Mouse (Mus musculus) urinary bladder, postnatal 14 days (tissue): ENCODE results near the gene Map4k2.
"Not testable (repeated sequence)": the region's sequence is repeated elsewhere in the genome, so short reads cannot be mapped to it uniquely, and the experiment has no call there.

Experiments
- DNase-seq: peaks from one replicate; pipeline ENCODE4 v3.0.0; 2021; ENCODE audit warnings: low spot score

Map4k2 gene

DNA sequence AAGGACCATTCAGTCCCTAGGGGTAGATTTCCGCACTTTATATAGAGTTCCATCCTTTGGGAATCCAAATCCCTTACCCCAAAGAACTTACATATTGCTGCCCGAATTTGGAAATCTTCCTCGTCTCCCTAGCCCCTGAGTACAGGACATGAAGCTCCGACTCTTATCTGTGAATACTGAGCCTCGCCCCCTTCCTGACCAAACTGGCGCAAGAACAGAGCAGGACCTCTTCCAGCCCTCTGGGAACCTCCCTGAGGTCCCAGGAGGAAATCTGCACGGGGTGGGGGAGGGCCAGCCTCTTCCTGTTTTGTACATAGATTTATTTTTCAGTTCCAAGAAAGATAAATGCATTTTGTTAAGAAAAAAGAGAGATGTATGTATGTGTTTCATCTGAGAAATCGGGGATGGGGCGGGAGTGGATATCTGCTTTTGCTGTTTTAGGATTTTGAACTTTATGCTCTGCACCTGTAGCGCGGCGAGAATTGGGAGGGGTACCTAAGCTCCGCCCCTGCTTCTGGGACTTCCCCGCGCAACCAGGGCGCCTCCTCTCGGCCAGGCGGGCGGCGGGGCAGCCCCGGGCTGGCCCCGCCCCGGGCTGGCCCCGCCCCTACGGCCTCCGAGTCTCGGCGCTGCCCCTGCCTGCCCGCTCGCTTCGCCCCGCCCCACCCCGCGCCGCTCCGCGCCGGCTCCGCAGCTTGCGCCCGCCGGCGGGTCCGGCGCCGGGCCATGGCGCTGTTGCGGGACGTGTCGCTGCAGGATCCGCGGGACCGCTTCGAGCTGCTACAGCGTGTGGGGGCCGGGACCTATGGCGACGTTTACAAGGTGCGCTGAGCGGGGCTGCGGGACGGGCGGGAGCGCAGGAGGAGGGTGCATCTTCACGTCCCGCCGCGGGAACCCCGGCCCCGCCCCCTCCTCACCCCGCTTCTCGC is at the start of gene Map4k2:
Gene Map4k2 (plus strand): TSS at position 612 of the 929 bp plus-strand sequence.
- peak; percentile 90 for DNase-seq

DNA sequence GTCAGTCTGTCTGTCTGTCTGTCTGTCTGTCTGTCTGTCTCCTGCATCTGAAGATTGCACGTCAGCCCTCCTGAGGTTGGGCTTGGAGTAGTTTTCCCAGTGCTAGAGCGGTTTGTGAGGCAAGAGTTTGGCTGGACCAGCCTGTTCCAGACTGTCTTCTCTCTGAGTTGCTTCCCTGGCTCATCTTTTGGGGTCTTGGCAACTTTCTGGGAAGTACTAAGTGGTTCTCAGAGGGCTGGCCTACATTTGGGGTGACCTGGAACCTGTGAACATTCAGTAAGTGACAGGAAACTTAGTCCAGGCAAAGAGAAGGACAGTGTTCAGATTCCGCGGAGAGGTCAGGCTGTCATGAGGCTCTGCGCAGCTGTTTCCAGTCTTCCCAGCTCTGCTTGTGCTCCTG is 48.7 kb upstream of the Map4k2 start:
- no peak for DNase-seq

DNA sequence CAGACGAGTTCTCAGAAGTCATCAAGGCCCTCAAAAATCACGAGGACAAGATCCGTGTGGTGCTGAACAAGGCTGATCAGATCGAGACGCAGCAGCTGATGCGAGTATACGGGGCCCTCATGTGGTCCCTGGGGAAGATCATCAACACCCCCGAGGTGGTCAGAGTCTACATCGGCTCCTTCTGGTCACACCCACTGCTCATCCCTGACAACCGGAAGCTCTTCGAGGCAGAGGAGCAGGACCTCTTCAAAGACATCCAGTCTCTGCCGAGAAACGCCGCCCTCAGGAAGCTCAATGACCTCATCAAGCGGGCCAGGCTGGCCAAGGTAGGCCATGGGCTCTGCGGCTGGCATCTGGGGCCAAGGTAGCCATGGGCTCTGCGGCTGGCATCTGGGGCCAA is 46.6 kb upstream of the Map4k2 start:
- no peak for DNase-seq

DNA sequence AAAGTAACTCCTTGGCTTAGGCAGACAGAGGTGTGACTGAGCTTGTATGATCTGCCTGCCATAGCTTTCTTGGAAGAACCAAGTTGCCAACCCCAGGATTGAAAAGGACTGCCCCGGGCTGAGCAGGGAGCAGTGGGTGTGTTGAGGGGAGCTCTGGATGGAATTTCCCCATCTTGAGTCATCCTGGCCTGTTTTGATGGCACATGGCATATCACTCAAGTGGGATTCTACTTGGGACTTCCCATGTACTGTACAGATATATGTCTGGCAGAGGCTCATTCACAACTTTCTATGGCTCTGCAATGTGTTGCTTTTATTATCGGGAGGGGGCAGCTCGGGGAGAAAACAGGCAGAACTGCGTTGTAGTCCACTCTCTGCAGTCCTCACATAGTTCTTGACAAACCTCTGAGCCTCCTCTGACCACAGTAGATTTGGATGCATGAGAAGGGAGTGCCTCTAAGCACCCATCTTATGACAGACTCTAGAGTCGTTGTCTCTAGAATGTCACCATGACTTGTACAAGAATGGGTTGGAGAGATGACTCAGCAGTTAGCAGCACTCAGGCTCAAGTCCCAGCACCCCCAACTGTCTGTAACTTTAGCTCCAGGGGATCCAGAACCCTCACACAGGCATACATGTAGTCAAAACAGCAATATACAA is 44.3 kb upstream of the Map4k2 start:
- no peak for DNase-seq

DNA sequence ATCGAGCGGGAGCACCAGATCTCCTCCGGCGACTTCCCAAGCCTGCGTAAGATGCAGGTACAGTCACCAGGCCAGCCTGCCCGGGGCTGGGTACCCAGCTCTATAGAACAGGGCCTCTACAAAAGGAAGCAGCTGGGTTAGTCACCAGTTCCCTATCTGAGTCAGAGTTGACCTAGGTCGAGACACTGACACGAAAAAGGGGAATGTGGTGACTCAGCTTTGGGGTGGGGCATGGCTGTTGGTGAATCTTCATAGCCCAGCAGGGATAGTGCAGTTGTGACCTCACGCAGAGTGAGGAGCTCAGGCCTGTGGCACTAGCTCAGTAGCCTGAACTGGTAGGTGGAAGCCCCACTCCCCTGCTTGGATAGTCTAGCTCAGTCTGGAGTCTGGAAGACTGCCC is 43.3 kb upstream of the Map4k2 start:
- DNase-seq = peak; percentile 79

DNA sequence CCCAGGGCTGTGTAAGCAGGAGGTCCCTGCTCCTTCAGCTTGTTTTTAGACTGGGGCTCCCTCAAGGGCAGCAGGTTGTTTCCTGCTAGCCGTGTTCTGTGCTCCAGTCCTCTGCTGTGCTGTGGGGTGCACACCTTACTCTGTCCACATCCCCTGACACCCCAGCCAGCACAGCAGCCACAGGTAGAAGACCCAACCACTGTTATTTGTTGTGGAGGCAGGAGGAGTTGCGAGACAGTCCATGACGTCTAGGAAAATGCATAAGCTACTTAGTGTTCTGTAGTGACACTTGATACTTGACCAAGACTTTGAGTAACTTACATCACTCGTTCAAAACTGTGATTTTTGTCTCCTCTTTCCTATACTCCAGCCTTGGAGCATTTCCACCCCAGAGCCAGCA is 41.9 kb upstream of the Map4k2 start:
- DNase-seq = no peak

DNA sequence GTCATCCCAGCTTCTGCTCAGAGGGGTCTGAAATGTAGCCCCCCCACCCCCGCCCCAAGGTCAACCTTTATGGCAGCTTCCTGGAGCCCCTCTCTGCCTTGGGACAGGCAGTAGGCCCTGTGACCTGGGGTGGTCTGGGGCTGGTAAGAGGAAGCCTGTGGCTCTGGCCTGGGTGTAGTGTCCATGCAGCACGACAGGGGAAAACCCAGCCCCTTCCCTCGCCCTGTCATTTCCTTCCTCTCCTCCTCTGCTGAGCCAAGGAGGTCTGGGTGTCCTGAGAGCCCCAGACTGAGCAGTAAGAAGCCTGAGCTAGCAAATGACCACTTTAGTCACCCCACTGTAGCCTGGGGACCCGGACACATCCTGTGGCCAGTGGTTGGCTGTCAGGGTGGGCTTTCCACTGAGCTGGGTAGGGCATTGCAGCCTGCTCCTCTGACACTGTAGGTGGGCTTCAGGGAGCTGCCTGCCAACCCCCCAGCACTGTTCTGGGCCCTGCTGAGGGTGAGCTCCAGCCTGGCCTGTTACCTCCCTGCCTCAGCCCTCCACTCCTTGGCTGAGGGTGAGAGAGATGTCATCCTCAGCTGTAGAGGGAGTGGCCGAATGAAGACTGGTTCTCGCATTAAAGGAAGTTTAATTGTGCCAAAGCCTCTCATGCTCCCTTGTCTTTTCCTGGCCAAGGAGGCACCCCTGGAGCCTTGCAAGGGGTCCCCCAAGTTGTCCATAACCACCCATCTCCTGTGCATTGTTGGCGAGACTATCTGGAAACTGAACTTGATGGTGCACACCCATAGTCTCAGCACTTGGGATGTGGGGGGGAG is 41.3 kb upstream of the Map4k2 start:
- DNase-seq = no peak

DNA sequence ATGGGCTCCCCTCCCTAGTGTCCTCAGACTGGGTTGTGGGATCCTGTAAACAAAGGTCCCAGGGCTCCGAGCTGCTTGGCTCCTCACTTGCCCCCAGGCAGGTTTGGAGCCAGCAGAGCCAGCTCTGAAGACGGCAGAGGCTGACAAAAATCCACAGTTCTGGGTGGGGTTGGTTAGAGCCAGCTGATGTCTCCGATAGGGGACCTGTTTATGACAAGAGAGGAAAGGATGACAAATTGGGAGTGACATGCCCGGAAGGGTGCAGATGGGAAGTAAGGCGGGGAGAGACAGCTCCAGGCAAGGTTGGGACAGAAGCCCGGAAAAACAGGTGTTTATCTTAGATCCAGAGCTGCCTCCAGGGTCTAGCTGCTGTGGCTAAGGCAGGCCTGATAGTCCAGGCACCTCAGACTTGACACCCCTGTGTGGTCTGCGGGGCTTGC is 40.5 kb upstream of the Map4k2 start:
- DNase-seq = no peak

DNA sequence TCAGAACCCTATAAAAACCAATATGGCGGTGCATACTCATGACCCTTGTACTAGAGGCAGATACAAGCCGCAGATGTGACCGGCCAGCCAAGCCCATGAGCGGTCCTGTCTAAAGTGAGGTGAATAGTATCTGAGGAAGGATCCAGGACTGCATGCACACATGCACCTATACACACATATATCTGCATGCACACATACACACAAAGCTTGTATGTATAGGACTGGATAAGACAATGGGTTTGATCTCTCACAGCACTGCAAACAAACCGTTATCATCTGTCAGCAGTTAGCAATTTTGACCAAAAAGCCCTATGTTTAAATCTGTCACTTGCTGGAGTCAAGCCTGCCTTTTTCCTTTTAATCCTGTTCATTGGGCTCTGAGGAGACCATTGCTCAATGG is 38.8 kb upstream of the Map4k2 start:
- no peak for DNase-seq

DNA sequence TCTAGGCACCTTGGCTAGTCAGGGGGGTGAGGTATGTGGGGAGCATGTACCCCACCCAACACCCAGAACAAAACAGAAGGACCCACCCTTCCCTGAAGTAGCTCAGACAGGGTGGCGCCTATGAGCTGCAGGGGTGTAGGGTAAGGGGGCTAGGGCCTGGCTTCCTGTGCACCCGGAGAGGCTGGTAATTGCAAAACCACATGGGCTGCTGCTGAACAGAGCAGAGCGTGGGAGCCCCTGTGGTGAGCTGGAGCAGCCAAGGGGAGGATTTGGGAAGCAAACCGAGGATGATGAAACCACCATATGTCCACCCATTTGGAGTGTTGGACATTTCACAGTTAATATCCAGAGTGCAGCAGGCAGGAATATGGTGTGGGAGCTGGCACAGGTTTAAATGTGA is 38.4 kb upstream of the Map4k2 start:
- no peak for DNase-seq

DNA sequence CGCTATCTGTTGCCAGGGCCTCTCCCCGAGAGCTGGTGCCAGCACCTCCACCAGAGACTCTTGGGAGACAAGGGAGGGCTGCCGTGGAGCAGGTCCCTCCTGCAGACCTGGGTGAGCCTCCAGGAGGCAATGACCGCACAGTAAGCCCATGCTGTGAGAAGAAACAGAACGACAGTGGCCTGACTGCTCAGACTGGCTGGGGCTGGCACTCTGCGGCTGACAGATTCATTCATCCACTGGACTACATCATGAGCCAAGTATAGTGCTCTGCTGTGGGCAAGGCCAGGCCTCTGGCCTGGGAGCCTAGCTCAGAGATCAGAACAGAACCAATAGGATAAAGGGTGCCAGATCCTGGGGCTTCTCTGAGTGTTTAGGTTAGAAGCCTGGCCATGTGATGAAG is 37.1 kb upstream of the Map4k2 start:
- no peak for DNase-seq

DNA sequence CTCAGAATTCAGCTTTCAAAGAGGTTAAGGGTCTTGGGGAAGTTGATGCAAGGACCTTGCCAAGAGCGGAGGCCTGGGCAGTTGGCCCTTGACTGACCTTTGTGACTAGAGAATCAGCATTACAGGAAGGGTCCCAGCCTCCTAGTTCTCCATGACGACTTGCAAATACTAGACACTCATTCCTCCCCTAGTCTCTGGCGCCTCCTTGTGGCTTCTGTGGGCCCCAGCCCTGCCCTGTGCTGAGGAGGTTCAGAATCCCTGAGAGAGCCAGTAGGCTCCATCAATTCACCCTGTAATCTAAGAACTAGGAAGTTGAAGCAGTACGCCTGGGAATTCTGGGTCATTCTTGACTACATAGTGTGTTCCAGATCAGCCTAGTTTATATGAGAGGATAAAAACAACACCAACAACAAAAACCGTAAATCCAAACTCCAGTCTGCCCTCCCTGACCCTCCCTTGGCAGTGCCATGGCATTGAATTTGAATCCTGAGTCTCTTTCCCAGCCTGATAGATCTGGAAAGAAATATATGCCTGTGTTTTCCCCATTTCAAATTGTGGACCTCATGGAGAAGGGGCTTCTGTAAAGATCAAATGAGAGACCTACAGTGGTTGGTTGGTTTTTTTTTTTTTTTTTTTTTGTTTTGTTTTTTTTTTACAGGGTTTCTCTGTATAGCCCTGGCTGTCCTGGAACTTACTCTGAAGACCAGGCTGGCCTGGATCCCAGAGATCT is 36.0 kb upstream of the Map4k2 start:
- DNase-seq = peak; percentile 94

DNA sequence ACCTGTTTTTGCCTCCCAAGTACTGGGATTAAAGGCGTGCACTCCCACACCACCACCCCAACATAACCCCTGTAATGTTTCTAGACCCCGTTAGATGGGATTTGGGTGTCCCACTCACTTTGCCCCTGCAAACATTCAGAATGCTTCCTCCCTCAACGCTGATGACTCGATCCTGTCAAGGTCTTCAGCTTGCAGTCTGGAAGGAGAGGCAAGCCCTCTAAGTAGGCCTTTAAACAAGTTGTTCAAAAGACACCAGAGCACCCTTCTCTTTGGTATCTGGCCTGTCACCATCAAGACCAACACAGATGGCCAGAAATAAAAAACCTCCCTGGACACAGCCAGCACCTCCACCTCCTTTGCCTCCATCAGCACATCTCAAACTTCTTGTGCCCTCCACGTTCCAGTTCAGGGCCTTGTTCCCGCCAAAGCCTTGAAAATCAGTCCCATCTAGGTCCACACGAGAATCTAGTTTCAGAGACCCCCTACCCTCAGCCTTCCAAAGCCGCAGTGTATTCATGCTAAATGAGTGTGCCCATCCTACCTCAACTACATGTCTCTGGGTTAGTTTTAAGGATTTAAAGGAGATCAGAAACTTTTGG is 35.3 kb upstream of the Map4k2 start:
- no peak for DNase-seq

DNA sequence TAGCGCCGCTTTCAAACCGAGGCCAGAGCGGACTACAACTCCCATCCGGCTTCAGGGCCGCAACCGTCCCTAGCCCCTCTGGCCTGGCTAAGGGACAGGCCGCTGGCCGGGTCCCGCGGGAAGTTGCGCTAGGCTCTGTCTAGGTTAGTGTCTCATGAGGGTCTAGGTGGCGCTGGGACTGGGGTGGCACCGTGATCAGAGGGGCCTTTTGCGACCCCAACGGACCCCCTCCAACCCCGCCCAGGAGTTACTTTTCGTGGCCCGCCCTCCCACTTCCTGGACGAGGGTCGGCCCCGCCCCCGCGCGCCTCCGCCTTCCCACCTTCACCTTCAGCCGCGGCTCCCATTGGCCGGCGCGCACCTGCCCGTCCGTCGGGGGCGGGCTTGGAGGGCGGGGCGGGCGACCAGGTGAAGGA is 34.8 kb upstream of the Map4k2 start, which contains the start of gene Cdc42bpg:
Gene Cdc42bpg (plus strand): TSS at position 320 of the 415 bp plus-strand sequence.
- peak; percentile 94 for DNase-seq

DNA sequence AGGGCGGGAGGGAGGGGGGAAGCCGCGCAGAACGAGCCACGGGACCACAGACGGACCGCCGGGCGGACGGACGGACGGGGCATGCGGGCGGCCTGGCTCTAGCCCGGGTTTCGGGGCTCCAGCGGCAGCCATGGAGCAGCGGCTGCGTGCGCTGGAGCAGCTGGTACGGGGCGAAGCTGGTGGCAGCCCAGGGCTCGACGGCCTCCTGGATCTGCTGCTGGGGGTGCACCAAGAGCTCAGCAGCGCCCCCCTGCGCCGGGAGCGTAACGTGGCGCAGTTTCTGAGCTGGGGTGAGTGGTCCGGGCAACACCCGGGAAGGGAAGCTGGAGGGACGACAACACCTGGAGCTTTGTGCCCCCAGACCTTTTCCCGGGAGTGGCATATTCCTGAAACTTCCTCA is 34.3 kb upstream of the Map4k2 start:
- peak; percentile 88 for DNase-seq

DNA sequence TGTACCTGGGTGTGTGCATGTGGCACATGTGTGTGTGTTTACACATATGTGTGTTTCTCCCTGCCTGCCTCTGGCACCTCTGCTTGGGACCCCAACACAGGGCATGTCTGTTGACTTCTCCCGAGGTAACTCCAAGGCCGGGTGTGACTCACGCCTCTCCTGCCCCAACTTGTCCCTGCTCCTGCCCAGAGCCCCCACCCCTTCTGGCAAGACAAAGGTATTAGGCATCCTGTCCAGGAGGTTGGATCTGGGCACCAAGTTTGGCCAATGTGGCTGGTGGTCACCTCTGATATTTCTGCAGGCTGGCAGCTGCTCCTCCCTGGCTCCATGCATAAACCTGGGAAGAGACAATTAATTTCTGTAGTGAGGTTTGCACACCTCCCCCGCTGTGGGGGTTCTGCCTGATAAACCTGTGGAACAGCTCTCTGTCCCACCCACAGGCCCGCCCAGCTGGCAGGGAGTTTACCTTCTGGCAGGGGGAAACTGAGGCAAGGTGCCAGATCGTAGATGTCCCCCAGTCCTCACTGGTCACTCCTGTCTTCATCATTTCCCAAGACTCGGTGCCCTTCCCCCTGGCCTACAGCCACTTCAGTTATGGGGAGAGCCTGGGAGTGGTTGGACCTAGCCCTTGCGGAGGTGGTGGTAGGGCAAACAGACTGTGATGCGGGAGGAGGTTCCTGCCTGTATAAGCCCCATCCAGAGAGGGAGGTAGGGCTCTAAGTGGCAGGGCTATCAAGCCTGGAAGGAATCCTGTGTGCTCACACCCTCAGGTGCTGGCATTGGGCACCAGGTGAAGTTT is 33.0 kb upstream of the Map4k2 start:
- DNase-seq = peak; percentile 85

DNA sequence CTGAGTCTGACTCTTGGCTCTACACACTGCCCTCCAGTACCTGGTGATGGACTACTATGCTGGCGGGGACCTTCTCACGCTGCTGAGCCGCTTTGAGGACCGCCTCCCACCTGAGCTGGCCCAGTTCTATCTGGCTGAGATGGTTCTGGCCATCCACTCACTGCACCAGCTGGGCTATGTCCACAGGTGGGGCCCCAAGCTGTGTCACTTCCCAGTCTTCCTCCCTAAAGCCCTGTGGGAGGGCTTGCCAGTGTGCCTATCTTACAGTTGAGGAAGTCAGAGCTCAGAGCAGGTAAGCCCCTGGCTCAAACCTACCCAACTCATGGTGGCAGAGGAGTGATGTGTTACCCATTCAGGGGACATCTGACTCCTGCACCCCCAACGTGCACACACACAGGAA is 30.8 kb upstream of the Map4k2 start:
- DNase-seq = no peak

DNA sequence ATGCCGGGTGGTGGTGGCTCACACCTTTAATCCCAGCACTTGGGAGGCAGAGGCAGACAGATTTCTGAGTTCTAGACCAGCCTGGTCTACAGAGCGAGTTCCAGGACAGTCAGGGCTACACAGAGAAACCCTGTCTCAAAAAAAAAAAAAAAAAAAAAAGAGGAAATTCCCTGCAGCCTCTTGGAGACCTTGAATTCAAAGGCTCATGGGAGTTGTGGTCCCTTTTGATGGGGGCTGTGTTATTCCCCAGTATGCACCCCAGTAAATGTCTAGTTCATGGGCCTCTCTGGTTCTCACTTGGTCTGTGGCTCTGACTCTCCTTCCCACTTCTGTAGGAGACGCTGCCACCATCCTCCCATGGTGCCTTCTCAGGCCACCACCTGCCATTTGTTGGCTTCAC is 29.2 kb upstream of the Map4k2 start:
- not testable (repeated sequence) for DNase-seq

DNA sequence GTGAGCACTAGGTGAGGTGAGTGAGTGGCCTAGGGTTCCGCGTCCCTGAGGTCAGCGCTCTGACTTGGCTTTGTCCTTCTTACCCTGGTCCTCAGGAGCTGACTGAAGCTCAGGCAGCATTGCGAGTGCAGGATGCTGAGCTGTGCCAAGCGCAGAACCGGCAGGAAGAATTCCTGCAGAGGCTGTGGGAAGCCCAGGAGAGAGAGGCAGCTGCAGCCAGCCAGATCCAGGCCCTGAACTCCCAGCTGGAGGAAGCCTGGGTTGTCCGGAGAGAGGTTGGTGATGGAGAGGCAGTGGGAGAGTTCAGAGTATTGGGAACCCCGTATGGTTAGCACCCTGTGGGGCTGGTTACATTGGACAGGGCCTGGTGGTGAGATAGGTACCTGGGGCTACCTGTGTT is 27.1 kb upstream of the Map4k2 start:
- DNase-seq = no peak

DNA sequence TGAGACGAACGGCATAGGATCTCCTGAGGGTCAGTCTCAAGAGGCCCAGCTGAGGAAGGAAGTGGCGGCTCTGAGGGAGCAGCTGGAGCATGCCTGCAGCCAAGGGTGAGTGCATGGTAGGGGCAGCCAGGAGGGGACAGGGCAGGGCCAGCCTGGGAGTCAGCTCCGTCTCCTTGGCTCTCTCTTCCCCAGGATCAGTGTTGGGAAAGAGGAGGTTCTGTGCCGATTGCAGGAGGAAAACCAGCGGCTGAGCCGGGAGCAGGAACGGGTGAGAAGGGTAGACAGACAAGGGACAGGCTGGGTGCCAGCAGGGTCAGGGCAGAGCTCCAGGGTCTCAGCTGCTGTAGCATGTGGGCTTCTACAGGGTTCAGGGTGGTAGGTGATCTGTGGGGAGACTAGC is 26.4 kb upstream of the Map4k2 start:
- no peak for DNase-seq

DNA sequence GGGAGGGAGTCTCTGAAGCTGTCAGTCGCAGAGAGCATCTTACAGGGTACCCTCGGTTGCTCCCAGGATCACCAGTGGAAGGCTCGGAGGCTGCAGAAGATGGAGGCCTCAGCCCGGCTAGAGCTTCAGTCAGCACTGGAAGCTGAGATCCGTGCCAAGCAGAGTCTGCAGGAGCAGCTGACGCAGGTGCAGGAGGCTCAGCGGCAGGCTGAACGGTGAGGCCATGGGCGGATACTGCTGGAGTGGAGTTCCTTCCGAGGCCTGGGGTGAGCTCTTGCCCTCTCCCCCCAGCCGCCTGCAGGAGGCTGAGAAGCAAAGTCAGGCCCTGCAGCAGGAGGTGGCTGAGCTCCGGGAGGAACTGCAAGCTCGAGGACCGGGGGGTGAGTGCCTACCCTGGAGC is 25.4 kb upstream of the Map4k2 start:
- DNase-seq = no peak
